Mouse (Mus musculus) gonadal fat pad, adult 2 months (tissue): ENCODE data around the gene Mmgt2. TPM values are rescaled to one million over a fixed set of nuclear protein-coding genes. Genes with fewer than 3 reads are reported as not detected.
"Not testable (repeated sequence)": the region's sequence is repeated elsewhere in the genome, so short reads cannot be mapped to it uniquely, and the experiment has no call there.

Experiments used
- DNase-seq: peaks from one replicate; pipeline ENCODE4 v3.0.0-alpha.2; 2012; ENCODE audit warnings: low read depth
- polyA plus RNA-seq: library from polyadenylated mRNA; depleted of rRNA; stranded (reverse); fragments of >200 nt; gene quantifications from 2 replicates; pipeline ENCODE4 v1.2.3, GENCODE M21; 2012

The Mmgt2 gene
- polyA plus RNA-seq, 1 experiment, result 50.9 TPM

DNA sequence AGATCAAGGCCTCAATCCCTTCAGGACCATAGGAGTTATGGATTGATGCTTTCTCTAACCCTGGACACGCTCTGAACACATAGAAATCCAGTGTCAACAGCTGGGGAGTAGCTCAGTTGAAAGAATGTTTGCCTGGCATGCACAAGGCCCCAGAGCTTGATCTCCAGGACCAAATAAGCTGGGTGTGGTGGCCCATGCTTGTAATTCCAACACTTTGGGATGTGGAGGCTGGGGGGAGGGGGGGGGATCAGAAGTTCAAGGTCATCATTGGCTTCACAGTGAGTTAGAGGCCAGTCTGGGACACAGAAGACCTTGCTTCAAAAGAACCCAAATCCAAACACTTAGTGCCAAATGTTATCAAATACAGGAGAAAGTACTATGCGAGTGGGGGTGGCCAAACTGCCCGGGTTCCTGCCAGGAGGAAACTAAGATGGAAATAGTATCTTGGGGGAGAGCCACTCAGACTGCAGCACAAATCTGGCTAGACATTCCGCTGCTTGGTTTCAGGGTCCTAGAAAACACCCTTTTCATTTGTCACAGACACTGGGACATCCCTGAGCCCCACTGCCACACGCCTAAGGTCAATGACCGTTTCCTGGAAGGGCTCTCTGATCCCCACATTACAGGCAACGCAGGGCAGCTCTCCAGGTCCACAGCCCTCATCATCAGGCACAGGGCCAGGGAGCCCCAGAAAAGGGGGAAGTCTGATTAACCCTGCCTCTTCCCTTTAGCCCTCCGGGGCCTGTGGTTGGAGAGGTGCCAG lies 2.6 kb upstream of the Mmgt2 start:
- no peak for DNase-seq

DNA sequence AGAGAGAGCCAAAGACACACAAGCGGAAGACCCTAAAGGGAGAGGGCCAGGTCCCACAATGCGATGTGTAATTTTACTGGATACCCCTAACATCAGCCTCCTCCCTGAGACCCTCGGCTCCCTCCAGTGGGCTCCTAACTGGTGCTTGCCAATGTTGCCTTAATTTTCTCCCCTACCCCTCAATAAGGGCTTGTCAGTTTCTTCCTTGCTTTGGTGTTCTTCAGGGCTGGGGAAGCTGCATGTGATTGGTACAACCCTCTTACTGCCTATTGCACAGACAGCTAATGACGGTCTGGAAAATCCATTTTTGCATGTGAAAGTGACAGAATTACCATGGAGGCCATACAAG lies 2.0 kb upstream of the Mmgt2 start:
- DNase-seq, result no peak

DNA sequence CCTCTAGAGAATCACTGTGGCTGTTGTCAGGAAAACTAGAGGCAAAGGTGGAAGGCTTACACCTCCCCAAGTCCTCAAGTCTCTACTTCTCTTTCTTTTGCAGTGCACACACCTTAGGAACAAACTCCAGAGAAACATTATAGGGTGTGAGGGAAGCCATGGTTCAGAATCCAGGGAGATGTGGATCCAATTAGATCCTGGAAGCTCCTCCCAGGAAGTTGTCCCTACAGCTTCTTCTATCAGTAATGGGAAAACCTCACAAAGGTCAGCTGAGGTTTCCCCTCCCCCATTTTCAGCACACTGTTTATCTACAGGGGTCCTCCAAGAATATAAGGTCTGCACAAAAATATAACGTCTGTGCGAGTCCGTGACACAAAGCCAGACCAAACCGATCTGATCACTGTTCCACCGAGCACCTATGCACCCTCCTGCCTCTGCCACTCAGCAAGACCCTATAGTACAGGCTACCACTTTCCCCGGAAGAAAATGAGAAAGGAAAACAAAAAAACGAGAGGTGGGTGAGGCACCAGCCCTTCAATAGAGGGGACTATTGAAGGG lies 1.4 kb upstream of the Mmgt2 start:
- no peak for DNase-seq

DNA sequence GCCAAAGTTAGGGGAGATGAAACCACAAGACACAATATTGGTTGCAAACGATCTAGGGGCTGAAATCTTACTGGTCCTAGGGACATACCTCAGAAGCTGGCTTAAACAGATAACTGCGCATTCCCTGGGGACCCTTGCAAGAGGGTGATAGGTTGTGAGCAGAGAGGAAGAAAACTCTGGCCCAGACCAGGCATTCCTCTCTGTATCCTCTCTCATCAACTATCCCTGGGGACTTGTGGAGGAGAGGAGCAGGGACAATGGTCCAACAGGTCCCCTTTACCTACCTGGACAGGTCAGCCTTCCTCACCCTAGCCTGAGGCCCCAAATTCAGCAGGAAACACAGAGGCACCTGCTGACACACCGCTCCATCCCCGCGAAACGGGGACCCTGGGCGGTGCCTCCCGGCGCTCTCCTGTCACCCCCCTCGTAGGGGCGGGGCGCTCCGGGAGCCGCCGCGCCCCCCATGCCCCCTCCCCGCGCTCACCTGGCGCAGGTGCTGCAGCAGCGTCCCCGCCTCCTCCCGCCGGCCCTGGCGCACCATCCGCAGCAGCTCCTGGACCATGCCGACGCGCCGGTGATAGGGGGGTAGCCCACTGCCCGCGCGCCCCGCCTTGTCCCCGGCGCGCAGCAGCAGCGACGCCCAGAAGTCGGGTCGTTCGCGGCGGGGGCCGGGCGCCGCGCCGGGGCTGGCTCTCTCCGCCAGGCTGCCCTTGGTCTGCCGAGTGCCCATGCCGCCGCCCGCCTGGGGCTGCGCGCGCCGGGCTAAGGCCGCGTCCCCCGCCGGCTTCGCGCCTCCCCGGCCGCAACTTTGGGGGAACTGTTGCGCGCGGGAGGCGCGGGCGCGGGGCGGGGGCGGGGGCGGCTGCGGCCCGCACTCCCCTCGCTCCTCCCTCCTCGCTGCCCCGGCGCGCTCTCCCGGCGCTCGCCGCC lies 538 bp upstream of the Mmgt2 start, which contains the start of gene Lrrc75a:
Lrrc75a (minus strand) TSS at position 863 of the 930 bp plus-strand sequence.
- no peak for DNase-seq

DNA sequence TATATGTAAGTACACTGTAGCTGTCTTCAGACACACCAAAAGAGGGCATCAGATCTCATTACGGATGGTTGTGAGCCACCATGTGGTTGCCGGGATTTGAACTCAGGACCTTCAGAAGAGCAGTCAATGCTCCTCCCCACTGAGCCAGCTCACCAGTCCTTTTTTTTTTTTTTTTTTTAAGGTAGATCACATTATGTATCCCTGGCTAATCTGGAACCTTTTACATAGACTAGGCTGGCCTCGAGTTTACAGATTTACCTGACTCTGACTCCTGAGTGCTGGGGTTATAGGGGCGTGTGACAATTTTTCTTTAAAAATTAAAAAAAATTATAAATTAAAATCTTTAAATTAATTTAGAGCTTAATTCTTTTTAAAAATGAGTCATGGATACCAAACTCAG lies 1.3 kb downstream of the Mmgt2 start:
- DNase-seq, result not testable (repeated sequence)

DNA sequence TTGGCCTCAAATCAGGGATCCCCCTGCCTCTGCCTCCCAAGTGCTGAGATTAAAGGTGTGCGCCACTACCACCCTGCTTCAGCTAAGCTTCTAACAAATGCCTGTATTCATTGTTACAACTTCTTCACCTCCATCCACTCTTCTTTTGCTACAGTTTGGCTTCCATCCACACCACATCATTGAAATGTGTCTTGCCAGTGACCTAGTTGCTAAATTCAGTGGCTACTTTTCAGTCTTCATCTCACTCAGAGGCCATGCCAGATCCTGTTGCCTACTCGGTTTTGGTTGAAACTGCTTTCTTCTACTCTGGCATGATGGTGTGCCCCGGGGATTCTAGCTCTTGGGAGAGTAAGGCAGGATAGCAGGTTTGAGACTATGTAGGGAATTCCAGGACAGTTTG lies 3.1 kb downstream of the Mmgt2 start:
- no peak for DNase-seq

DNA sequence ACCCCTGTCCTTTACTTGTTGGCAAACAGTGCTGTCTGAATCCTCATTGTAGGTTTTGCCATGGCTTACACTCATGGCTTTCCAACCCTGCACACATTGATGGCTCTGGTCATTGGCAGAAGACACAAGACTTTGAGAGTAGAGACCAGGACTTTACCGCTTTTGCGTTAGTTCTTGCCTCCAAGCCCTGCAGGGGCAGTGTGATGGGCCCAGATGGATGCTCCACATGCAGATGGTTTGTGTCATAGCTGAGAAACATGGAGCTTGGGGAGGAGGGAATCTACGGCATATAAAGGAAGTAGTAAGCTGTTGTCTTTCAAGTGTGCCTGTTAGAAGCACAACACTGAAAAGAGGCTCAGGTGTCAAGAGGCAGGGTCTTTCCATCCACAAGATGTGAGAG lies 3.6 kb downstream of the Mmgt2 start:
- no peak for DNase-seq

DNA sequence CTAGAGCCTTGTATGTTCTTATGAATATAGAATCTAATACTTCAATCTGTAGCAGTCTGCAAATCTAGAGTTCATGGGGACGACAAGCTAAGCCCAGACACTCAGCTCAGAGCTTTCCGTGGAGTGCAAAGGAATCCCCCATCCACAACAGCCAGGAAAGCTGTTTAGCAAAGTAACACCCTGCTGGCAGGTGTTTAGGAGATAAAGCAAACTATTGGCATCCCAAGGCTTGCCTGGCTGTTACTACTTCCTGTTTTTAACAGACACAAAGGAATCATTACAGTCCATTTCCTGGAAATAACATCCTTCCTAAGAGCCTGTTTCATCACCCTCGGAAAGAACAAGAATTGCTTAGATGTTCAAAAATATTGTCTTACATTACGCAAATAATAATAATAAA lies 12.4 kb downstream of the Mmgt2 start:
- no peak for DNase-seq

DNA sequence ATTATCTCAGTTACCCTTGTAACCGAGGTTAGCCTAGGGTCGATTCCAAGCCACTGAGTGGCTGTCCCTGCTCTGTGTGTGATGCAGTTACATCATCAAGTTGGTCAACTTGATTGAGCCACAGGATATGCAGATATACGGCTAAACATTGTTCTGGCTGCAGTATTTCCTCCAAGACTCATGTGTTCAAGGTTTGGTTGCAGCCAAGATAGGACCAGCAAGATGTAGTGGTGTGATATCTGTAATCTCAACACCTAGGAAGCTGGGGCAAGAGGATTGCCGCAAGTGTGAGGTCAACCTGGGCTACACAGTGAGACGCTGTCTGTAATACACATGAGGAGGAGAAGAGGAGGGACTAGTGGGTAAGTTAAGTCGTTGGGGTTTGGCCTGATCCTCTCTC lies 15.8 kb downstream of the Mmgt2 start:
- no peak for DNase-seq

DNA sequence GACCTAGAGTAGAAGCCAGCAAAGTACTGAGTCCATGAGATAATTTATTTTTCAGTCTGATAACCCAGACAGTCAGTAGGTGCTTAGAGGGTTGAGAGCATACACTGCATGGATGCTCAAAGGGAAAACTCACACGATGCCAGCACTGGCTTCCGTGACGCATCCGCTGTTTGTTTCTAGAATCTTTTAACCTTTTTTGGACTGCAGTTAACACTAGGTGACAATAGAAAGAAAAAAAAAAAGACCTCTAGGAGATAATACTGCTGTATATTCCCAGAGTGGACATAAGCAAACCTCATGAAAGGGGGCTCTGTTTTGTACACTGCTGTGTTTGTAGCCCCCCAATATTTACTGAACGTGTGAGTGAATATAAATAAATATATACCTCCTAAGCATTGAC lies 20.5 kb downstream of the Mmgt2 start:
- DNase-seq, result no peak

DNA sequence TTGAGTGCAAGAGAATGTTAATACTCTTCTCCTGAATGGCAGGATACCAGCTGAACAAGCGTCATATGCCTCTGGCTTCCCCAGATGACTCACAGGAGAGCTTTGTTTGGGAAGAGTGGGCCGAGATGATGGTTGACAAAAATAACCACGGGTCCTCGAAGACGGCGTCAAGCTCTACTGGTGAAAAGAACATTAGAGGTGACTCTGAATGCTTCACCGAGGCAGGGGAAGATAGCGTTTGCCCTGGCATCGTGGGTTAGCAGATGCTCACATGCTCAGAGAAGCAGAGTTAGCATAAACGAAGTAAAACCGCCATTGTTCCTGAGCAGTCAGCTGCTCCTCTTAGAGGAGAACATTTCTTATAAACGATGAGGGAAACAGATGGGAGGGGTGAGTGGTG lies 21.0 kb downstream of the Mmgt2 start:
- DNase-seq, result no peak

DNA sequence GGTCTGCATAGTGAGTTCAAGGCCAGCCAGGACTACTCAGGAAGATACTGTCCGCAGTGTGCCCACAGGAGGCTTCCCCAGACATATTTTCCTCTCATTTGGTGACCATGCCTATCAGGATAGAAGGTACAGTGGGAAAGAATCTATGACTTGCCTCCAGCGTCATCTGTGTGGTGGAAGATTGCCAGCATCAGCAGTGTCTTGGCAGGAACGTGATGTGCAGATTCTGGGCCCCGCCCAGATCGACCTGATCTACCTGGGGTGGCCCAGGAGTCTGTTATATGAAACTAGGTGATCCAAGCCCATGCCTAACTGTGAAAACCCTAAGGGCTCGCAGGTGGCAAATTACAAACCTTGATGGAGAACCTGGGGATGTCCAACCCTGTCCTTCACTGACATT lies 21.5 kb downstream of the Mmgt2 start:
- DNase-seq, result no peak

DNA sequence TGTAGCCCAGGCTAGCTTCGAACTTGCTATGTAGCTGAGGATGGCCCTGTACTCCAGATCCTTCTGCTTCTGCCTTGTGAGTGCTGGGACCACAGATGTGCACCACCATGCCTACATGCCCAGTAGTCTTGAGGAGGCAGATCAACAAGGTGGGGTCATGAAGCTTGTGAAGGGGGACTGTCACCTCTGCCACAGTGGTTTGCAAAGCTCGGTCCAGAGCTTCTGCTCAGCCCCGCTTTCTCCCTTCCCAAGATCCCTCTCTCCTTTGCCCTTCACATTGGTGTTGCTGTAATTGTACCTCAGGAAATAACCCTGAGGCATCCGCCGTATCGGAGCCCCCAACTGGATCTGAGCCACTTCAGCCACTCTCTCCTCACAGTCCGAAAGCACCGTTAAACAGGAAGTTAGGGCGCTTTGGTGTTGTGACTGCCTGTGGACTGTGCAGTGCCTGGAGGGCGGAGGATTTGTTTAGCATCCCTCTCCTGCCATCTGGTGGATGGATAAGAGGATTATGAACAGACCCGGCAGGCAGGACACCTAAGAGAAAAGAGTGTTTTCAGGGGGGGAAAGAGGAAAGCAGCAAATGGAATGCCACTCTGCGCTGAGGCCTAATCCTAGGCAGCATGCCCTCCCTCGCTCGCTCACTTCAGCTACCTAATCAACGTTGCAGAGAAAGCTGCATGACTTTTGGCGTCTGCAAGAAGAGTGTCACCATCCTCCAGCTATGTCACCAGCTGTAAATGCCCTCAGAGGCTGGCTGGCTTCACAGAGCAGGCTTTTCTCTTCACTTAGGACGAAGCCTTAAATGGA lies 27.2 kb downstream of the Mmgt2 start:
- no peak for DNase-seq

DNA sequence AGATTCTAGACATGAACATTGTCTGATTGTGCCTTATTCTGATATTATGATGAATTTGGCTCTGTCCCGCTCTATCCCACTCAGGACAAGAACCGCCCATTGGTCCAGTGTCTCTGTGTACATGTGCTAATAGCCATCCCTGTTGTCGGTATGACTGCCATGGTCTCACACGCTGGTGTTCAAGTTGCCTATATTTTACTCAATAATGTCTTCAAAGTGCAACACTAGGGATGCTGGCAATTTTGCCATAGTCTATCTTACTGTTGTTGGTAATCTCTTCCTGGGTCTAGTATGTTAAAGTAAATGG lies 27.8 kb downstream of the Mmgt2 start:
- no peak for DNase-seq

DNA sequence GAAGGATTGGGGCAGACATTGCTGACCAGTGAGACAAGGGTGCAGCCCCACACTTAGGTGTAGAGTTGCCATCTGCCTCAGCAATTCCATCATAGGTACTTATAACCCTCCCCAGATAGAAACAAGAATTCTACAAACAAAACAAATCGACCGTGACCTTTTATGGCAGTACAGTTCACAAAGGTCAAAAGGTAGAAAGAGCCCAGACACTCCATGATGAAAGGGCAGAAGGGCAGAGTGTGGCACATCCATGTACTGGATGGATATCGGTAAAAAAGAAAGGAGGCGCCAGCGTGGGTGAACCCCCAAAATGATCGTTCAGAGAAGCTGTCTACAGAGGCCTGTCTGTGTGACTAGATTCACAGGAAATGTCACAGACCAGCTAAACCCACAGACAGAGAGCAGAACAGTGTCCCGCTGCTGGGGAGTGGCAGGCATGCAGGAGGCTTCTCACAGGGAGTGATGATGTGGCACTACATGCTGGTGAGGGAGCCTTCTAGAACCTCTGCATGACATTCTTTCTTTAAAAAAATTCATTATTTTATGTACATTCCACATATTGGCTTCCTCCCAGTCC lies 30.4 kb downstream of the Mmgt2 start:
- no peak for DNase-seq

DNA sequence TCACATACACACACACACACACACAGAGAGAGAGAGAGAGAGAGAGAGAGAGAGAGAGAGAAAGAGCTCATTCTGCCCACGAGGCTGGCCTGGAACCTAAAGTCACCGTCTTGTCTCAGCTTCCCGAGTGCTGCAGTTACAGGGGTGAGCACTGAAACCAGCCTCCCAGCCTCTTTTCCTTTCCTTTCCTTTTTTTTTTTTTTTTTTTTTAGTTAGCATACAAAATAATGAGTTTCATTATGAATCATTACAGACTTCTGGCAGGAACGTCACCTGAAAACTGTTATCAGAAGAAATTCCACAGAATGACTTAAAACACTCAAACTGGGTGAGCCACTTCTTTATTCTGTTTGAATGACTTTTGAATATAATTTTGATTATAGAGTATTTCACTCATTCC lies 31.5 kb downstream of the Mmgt2 start:
- DNase-seq, result no peak

DNA sequence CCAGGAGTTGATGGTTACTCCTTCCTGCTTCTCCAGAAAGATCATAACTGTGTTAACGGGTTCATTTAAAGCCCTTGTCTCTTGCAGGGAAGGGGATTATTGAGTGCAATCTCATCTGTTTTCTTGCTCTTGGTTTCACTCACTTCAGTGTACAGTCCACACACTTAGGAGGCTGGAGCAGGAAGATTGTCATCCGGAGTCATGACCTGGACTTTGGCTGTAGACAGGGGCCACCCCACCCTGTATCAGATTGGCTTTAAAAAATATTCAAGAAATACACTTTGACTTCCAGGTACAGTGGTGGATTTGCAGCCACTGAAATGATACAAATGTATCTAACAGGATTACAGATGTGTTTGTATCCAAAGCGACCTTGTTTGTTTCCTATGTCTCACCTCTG lies 43.1 kb downstream of the Mmgt2 start:
- no peak for DNase-seq

DNA sequence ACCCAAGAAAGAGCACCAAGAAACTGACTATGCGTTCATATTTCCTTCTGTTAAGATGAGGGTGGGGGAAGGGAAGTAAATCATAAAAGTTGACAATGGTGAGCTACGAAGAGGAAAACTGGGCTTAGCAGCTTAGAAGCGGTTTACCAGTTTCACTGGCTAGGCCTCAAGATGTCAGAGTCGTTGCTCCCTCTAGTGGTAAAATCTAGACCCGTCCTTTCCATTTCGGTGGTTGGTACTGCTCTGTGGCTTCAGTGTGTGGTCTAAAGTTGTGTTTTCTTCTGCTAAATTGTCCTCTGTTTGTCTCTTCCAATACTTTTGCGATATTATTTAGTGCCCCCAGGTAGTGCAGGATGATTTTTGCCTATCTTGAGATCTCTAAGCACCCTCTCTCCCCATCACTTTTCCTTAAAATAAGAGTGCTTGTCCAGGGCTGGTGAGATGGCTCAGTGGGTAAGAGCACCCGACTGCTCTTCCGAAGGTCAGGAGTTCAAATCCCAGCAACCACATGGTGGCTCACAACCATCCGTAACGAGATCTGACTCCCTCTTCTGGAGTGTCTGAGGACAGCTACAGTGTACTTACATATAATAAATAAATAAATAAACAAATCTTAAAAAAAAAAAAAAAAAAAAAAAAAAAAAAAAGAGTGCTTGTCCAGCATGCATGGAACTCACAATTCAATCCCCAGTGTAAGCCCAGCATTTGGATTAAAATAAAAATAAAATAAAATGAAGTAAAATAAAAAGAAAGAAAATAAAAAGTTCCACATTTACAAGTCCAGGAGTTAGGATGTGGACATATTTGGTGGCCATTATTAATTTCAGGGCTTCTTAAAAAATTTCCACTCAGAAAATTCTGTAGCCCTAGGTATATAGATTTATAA lies 45.1 kb downstream of the Mmgt2 start:
- no peak for DNase-seq

DNA sequence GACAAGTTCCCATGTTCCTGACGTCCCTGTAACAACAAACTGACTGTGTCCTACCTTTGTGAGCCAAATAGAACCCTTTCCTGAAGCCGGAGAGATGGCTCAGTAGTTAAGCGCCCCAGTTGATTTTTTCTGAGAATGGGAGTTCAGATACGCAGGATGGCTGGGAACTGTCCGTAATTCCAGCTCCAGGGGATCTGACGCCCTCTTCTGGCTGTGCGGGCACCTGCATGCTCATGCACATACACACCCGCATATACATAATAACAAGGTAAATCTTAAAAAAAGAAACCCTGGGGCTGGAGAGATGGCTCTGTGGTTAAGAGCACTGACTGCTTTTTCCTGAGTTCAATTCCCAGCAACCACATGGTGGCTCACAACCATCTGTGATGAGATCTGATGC lies 46.7 kb downstream of the Mmgt2 start:
- DNase-seq, result no peak

DNA sequence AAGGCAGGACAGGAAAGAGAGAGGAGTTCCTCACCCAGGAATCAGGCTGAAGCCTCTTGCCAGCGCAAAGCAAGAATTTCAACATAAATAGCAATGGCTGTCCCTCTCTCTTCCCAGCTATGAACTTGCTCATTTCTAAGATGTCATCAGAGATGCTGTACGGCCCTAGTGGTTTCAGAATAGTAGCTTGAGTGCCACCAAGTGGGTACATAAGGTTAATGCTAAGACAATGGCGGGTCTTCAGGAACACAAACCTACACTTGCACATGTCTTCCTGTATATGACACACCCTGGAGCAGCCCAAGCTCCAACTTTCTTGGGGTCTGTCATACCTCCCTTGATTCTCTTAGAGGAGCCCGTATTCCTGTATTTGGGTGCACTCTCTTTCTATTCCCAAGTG lies 51.3 kb downstream of the Mmgt2 start:
- DNase-seq, result no peak

DNA sequence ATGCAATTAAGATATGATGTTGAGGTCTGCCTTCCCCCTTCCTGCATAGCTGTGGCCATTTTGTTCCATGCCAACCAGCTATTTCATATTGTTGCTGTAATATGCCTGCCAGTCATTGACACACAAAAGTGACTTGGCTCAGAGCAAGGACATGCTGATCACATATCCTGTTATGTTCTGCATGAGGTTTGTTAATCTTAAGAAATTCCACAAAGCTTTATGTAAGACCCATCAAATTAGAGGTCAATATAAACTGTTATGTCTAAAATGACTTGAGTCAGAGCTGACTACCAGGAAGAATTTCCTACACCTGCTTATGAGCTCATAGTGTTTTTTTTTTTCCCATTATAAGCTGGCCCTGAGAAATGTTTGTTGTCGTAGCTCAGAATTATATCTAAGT lies 52.8 kb downstream of the Mmgt2 start:
- peak; percentile 5 for DNase-seq
